Mouse (Mus musculus) lung, adult 2 months (tissue): ENCODE measurements around the gene Slc22a8.

Experiments used
- CTCF ChIP-seq: fragments of 200-500 bp; IDR thresholded peaks from 2 replicates; pipeline ENCODE4 v1.5.1; 2011; ENCODE audit warnings: mild to moderate bottlenecking, low read length, control low read depth; ENCODE audit not compliant: insufficient read depth
- POLR2A ChIP-seq: fragments of 200-500 bp; IDR thresholded peaks from 2 replicates; pipeline ENCODE4 v1.6.1; 2011; ENCODE audit warnings: low read depth, mild to moderate bottlenecking, control low read depth, low read length, borderline replicate concordance; ENCODE audit errors: extremely low read depth

DNA sequence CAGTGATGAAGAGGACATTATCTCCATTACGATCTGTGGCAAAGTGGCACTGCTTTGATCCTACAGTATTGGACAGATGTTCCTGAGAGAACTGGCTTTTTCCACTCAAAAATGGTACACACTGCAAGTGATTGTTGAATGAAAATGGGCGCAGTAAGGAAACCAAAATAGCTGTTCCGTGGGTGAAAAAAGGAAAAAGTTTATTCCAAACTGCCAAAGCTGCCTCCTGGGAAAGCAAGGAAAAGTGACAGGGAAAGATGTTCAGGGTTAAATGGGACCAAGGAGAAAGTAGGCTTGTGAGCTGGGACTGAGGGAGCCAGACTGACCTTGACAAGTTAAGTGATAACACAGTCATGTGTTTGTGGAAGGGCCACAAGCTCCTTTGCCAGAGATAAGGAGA lies 26.6 kb upstream of the Slc22a8 start:
- TF ChIP-seq POLR2A (no peak), CTCF (no peak)
